Mouse (Mus musculus) ES-E14 (cell line): ENCODE results near the gene Tbl3.

Source experiments
- HCFC1 ChIP-seq: IDR thresholded peaks from 2 replicates; pipeline ENCODE4 v1.6.1; 2012; ENCODE audit warnings: low read length, inconsistent platforms, borderline replicate concordance; ENCODE audit not compliant: insufficient read depth
- MAFK ChIP-seq: IDR thresholded peaks from 2 replicates; pipeline ENCODE4 v1.6.1; 2014; ENCODE audit warnings: mild to moderate bottlenecking, low read depth, low read length, inconsistent platforms; ENCODE audit not compliant: insufficient read depth

GRCm38 (mm10) chr17:24649581-24650069, 57.8 kb downstream of the Tbl3 start:
- TF ChIP-seq MAFK, result no peak
- no peak for TF ChIP-seq HCFC1
